Mouse (Mus musculus) hindbrain, embryonic 14.5 days (tissue): ENCODE measurements around the gene Btk. TPM values are rescaled to one million over a fixed set of nuclear protein-coding genes. Genes with fewer than 3 reads are reported as not detected.

Source experiments
- ATAC-seq: fragments of 200-750 bp; cut with Nextera tagmentation; 2 replicates; pipeline ENCODE4 v1.8.0; 2017; ENCODE audit warnings: moderate number of reproducible peaks, mild to moderate bottlenecking, moderate TSS enrichment, moderate library complexity; ENCODE audit not compliant: low FRiP score
- DNase-seq: peaks from one replicate; pipeline ENCODE4 v3.0.0-alpha.2; 2015; ENCODE audit warnings: low spot score
- H3K27ac ChIP-seq: fragments of 300-500 bp; sonication (generic); 2 replicates; pipeline ENCODE4 v1.5.1; 2014; ENCODE audit warnings: mild to moderate bottlenecking, moderate library complexity
- H3K27me3 ChIP-seq: fragments of 300-500 bp; sonication (generic); 2 replicates; pipeline ENCODE4 v1.6.1; 2014; ENCODE audit warnings: mild to moderate bottlenecking, low read length, mixed read lengths; ENCODE audit not compliant: control insufficient read depth, insufficient read depth
- H3K36me3 ChIP-seq: fragments of 300-500 bp; sonication (generic); replicated peaks from 2 replicates; pipeline ENCODE4 v1.6.1; 2014; ENCODE audit not compliant: control insufficient read depth, insufficient read depth
- H3K4me1 ChIP-seq: fragments of 300-500 bp; sonication (generic); replicated peaks from 2 replicates; pipeline ENCODE4 v1.6.1; 2014; ENCODE audit warnings: antibody characterized with exemption, low read length, mixed read lengths; ENCODE audit not compliant: control insufficient read depth, insufficient read depth
- H3K4me2 ChIP-seq: fragments of 300-500 bp; sonication (generic); replicated peaks from 2 replicates; pipeline ENCODE4 v1.6.1; 2014; ENCODE audit warnings: mild to moderate bottlenecking, moderate library complexity
- H3K4me3 ChIP-seq: fragments of 300-500 bp; sonication (generic); replicated peaks from 2 replicates; pipeline ENCODE4 v1.5.1; 2014; ENCODE audit warnings: mild to moderate bottlenecking, low read length
- H3K9ac ChIP-seq: fragments of 300-500 bp; sonication (generic); 2 replicates; pipeline ENCODE4 v1.6.1; 2014
- H3K9me3 ChIP-seq: fragments of 300-500 bp; sonication (generic); 2 replicates; pipeline ENCODE4 v1.6.1; 2016; ENCODE audit warnings: low read length; ENCODE audit not compliant: control insufficient read depth
- WGBS: fragments of 180-500 bp; shearing (Covaris S2); extraction: QIAGEN DNeasy Blood & Tissue Kit; methylation state at CpG from one replicate; pipeline ENCODE4 v1.1.7; 2014; 5-methylcytosine and 5-hydroxymethylcytosine counted together
- polyA plus RNA-seq: library from polyadenylated mRNA; unstranded; fragments of >200 nt; fragmentation: Nextera tagmentation; extraction: Ambion mirVana; gene quantifications from 2 replicates; pipeline ENCODE4 v1.2.1, GENCODE M21; 2014

Gene Btk
- polyA plus RNA-seq, 1 experiment from 2014 or later, result 0.29 TPM

DNA sequence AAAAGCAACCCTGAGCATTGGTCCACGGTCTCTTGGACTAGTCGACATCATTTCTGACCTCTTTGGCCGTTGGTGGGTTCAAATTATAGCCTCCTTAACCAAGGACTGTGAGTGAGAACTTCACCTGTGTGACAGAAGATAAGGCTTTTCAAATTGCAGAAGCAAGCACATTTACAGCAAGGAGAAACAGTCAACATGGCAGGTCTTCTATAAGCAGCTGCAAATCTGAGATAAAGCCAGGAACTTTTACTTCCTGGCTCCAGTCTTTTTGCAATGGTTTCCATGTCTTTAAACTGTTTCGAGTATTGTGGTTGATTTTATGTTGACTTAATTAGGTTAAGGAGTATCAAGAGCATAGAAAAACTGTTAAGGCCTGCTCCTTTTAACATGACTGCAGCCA, 59.6 kb downstream of the Btk start:
- H3K4me3 ChIP-seq, result no peak overlapping the region
- no peak overlapping the region for H3K4me2 ChIP-seq
- no peak for DNase-seq
- H3K9me3 ChIP-seq, result no peaks in the 10 kb centered on the region
- ATAC-seq, result no peak
- WGBS, result 80% methylated on average over 4 of the region's 4 CpGs
- no peaks in the 10 kb centered on the region for H3K36me3 ChIP-seq
- H3K27me3 ChIP-seq, result no peaks in the 10 kb centered on the region
- H3K4me1 ChIP-seq, result no peaks in the 10 kb centered on the region
- H3K9ac ChIP-seq, result no peak overlapping the region
- H3K27ac ChIP-seq, result no peak overlapping the region

DNA sequence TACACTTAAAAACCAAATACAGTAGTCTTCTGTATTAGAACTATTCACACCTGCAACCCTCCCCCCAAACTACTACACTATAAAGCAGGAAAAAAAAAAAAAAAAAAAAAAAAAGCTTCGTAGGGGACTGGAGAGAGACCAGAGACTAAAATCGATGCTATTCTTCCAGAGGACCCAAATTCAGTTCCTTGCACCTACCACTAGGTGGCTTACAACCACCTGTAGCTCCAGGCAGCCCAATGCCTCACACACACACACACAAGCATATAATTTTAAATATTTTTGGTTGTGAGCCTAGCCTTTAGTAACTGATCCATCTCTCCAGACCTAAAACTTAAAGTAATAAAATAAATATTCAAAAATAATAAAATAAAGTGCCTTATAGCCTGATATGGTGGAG, 73.9 kb downstream of the Btk start:
- H3K9me3 ChIP-seq, result no peaks in the 10 kb centered on the region
- ATAC-seq, result no peak
- H3K36me3 ChIP-seq, result no peaks in the 10 kb centered on the region
- no peak overlapping the region for H3K4me3 ChIP-seq
- no peaks in the 10 kb centered on the region for H3K4me1 ChIP-seq
- no peak overlapping the region for H3K4me2 ChIP-seq
- H3K27ac ChIP-seq, result no peak overlapping the region
- no peak overlapping the region for H3K9ac ChIP-seq
- DNase-seq, result no peak
- WGBS, result 40% methylated on average over 2 of the region's 2 CpGs
- H3K27me3 ChIP-seq, result no peaks in the 10 kb centered on the region

DNA sequence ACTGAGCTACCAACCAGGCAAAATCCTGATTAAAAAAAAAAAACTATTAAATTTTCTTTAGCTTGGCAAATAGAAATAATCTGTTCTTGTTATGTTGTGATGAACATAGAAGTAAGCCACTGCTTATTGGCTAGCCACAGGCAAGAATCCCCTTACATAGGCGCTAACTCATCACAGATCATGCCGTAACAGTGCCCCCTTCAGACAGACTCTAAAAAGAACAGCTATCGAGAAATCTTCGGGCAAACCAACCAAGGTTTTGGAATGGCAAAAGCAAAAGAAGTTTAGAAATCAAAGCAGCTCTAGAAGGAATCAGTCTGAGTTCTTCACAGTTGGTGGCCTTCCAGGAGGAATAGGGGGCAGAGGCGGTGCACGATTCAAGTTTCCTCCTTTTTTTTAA, 75.4 kb downstream of the Btk start:
- Histone ChIP-seq H3K9me3 (no peaks in the 10 kb centered on the region), H3K9ac (no peak overlapping the region), H3K4me3 (no peak overlapping the region), H3K27ac (no peak overlapping the region), H3K27me3 (no peaks in the 10 kb centered on the region), H3K4me2 (no peak overlapping the region), H3K36me3 (no peaks in the 10 kb centered on the region), H3K4me1 (no peaks in the 10 kb centered on the region)
- WGBS, result 75% methylated on average over 6 of the region's 6 CpGs
- ATAC-seq (no peak), DNase-seq (no peak)

DNA sequence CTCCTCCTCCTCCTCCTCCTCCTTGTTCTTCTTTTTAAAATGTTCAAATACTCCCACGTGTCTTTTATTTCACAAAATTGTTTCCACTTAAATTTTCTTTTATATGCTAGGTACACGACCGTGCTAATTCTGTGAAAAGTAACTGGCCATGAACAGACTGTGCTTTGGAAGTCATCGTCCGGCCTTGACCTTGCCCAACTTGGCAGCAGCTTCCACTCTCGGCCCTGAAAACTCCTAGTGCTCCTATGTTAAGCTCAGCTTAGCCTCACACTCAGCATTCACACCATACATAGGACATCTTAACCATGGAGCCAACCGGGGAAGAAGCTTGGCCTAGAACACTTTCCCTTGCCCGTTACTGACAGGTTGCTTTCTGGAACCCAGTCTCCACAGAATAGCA, 82.7 kb downstream of the Btk start:
- WGBS, result 88% methylated on average over 8 of the region's 8 CpGs
- H3K27ac ChIP-seq, result no peak overlapping the region
- no peak overlapping the region for H3K4me3 ChIP-seq
- DNase-seq (no peak), ATAC-seq (no peak)
- H3K4me2 ChIP-seq, result no peak overlapping the region
- no peaks in the 10 kb centered on the region for H3K36me3 ChIP-seq
- H3K27me3 ChIP-seq, result no peaks in the 10 kb centered on the region
- no peak overlapping the region for H3K9ac ChIP-seq
- no peaks in the 10 kb centered on the region for H3K4me1 ChIP-seq
- no peaks in the 10 kb centered on the region for H3K9me3 ChIP-seq

Other genes starting within 250 kb of the Btk start
- gene Drp2, start 179.0 kb downstream of the Btk start, polyA plus RNA-seq, result 20.7 and 24.2 TPM in 2 replicates
- 0.37 TPM in 1 of 2 replicates, not detected in the other for gene Taf7l, start 107.1 kb downstream of the Btk start, polyA plus RNA-seq
- gene Timm8a1, start 41.7 kb downstream of the Btk start, polyA plus RNA-seq, result 48.5 and 50.1 TPM in 2 replicates
- 187 and 221 TPM in 2 replicates for gene Rpl36a, start 2.1 kb upstream of the Btk start, polyA plus RNA-seq
- gene Gla, start 17.6 kb upstream of the Btk start, polyA plus RNA-seq, result 2.4 and 4.1 TPM in 2 replicates
- 90.2 and 102 TPM in 2 replicates for gene Hnrnph2, start 17.6 kb upstream of the Btk start, polyA plus RNA-seq
- gene Armcx4, start 102.9 kb upstream of the Btk start, polyA plus RNA-seq, result 5.4 and 5.7 TPM in 2 replicates
- 71.9 and 81.9 TPM in 2 replicates for gene Armcx1, start 134.4 kb upstream of the Btk start, polyA plus RNA-seq
- 38.5 and 40.4 TPM in 2 replicates for gene Armcx6, start 167.8 kb upstream of the Btk start, polyA plus RNA-seq
- gene Armcx3, start 173.0 kb upstream of the Btk start, polyA plus RNA-seq, result 84.8 and 102 TPM in 2 replicates
- 73.0 and 75.3 TPM in 2 replicates for gene Armcx2, start 225.7 kb upstream of the Btk start, polyA plus RNA-seq